Mouse (Mus musculus): ENCODE measurements at regions not wholly inside any gene's neighbourhood (a gene's known extent, or its start where the extent isn't known, plus 50 kb on each side); places are given as distances from the start of the nearest gene placed in this dataset.

DNA sequence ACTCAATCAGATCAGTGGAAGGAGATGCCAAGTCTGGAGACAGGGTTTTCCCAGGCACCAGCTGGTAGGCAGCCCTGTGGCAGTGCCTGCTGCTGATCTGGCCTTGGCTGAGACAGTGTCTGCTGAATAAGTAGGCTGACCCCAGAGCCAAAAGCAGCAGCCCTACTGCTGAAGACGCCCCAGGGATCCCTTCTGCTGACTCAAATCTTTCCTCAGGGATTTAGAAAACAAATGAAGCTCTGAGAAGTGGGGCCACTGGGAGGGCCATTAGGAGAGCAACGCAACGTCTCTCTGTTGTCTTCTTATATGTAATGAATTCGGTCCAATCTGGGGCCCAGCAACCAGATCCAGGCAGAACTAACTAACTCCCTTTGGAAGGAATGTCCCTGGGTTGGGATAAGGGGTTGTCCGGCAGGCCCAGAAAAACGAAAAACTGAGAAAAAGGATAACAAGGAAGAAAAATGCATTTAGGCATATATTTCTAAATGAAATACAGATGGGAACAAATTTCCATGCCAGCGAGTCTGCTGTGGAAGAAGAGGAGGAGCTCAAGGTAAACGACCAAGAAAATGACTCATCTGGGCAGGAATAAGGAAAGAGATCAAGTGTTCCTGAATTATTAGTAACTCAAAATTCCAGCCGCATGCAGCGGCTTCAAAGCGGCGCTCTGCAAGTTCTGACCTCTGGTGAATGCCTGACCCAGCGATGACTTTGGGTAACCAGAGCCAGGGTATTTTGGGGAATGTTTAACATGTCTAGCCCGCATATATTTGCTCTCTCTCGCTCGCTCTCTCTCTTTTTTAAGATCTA lies 256.7 kb downstream of the Tgfb2 start:
- TF ChIP-seq POLR2A (IDR thresholded peaks at IDR 0.05; ENCODE audit: control insufficient read depth in 1 of 2, insufficient read depth in 1 of 2, low read depth in 1 of 2, low read length in 2 of 2, poor library complexity in 1 of 2) (no peak), MAFK (IDR thresholded peaks at IDR 0.05; ENCODE audit: borderline replicate concordance, low read depth, low read length) (no peak)

All from MEL (cell line).